Mouse (Mus musculus): ENCODE measurements around the gene Plcd1. TPM values are rescaled to one million over a fixed set of nuclear protein-coding genes. Genes with fewer than 3 reads are reported as not detected.

Gene Plcd1
- total RNA-seq (2014; fragmentation: Nextera tagmentation), result not detected in 2 replicates
- not detected in 2 replicates for total RNA-seq (2017)

DNA sequence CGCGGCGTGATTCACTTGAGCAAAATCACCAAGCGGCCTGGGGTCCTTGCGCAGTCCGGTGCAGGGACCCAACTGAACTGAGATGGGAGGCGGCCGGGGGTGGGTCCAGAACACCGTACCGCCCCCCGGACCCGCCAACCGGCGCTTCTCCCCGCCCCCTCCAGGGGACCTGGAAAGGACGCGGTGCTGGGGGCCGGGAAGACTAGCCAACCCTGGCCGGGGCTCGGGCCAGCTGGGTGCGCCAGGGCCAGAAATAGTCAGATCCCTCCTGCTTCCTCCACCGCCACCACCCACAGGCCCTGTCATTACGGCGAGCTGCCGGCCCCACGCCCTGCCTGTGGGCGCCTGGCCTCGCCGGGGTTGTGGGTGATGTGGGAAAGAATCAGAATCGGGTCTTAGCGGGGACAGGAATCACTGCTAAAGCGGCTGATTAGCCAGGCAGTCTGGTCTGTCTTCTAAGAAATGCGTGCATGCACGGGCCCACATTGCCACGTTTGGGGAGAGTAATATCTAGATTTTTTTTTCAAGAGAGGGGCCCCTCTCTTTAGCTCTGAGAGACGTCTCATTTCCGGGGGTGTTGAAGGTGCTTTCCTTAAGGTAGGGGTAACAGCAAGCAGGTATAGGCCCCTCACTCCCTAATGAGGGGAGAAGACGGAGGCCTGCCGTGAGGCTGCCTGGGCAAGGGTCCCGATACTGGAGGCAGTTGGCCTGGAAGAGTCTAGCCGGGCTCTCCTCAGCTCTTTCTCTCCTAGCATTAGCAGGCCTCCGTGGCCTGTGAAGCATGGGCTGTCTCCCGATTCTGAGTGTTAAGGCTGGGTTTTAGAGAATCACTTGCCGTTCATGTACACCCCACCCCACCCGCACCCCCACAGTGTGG is at the start of gene Plcd1:
TSS of gene Plcd1 (minus strand) at position 84 of the 877 bp plus-strand sequence.
- ATAC-seq (replicated peaks; ENCODE audit: low FRiP score, low TSS enrichment, poor library complexity, severe bottlenecking), result no peak; the same call in 1 of the 2 replicates

DNA sequence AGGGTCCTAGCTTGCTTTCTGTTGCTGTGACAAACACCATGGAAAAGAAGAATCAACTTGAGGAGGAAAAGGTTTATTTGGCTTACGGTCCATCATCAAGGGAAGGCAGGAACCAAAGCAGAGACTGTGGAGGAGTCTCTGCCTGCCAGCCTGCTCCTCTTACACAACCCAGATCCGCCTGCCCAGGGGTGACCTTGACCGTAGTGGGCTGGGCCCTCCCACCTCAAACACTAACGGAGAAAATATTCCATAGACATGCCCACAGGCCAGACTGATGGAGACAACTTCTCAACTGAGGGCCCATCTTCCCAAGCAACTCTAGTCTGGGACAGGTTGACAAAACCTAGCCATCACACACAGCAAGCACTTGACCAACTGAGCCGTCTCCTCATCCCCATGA is 48.8 kb upstream of the Plcd1 start:
- ATAC-seq (replicated peaks; ENCODE audit: low FRiP score, low TSS enrichment, poor library complexity, severe bottlenecking), result no peak

DNA sequence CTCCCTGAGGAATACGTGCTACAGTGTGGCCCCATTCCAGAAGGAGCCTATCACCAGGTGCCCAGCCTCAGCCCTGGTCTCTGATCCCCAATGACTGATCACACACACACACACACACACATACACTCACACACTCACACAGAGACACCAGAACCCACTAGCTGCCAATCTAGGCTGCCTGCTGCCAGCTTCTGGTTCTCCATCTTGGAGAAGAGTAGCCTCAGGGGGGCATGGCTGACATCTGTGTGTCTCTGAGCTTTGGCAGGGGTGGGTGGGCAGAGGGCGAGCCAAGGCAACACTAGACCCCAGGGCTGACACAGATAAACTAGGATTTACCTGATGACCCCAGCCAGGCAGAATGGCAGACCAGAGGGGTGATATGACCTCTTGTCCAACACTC is 45.5 kb upstream of the Plcd1 start:
- no peak for ATAC-seq (replicated peaks; ENCODE audit: low FRiP score, low TSS enrichment, poor library complexity, severe bottlenecking)

DNA sequence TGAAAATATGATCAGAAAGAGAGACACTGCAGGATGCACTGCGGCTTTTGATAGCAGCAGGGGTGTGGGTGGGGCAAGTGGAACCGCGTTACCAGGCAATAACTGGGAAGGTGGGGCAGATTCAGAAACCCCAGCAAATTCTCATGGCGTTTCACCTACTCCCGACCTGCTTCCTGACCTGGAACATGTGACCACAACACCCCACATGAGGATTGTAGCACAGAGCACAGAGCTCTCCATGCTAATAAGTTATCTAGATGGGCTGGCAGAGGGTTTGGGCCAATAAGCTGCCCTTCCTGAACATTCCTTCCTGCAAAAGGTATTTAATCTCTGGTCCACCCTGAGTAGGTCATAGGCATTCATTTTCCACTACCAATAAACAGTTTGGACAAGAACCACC is 37.4 kb upstream of the Plcd1 start:
- no peak for ATAC-seq (replicated peaks; ENCODE audit: low FRiP score, low TSS enrichment, poor library complexity, severe bottlenecking)

DNA sequence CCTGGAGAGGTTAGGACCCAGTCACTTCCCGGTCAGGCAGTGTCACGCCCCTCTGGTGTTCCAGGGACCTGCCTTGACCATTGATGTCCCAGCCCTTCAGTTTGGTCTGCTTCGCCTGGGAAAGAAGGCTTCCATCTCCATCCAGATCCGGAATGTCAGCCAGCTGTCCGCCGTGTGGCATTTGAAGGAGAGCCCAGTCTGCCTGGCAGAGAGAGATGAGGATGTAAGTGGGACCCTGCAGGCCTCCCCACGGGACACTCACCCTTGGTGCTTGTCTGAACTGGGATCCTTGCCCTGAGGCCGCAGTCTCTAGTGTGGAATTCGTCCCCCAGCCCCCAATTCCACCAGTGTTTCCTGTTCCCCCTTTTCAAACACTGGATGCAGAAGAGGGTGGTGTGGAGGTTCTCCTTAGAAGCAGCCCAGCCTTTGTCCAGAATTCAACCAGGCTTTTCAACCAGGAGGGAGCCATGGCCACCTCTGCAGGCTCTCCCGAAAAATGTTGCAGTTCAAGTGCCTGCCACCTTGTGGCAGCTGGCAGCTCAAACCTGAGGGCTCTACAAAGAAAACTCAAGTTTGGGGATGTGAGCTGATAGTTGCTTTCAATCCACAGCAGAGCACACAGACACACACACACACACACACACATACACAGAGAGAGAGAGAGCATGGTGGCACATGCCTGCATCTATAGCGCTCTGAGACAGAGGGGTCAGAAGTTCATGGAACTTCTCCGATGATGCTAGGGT is 35.3 kb upstream of the Plcd1 start:
- no peak for ATAC-seq (replicated peaks; ENCODE audit: low FRiP score, low TSS enrichment, poor library complexity, severe bottlenecking)

DNA sequence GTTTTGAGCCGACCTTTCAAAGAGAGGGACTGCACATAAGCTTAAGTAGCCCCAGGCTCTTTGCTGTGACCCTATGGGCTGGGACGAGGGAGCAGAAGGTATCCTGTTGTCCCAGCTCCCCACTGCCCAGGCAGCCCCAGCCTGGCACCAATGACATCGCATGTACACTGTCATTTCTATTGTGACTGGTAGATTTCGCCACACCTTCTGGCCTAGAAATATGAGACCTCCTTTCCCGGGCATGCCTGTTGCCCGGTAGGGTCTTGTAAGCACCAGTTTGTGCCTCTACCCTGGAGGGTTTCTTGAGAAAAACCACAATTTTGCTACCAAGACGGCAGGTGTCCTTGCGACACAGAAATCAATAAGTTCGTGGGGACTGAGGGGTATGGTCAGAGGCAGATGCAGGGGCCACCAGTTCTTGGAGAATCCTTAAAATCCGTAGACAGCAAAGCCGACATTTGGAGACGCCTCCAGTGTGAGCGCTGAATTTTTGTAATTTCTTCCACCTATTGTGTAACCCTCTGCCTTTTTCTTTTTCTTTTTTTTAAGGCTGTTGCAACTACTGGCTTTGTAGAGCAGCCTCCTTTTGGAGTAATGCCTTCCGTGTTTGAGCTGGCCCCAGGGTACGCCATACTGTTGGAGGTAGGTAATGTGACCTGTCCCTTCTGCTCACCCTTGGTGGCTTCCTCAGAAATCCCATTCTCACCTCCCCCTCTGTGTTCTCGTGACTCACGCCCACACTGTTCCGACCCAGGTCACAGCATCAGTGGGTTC is 29.5 kb upstream of the Plcd1 start:
- ATAC-seq (replicated peaks; ENCODE audit: low FRiP score, low TSS enrichment, poor library complexity, severe bottlenecking), result no peak

DNA sequence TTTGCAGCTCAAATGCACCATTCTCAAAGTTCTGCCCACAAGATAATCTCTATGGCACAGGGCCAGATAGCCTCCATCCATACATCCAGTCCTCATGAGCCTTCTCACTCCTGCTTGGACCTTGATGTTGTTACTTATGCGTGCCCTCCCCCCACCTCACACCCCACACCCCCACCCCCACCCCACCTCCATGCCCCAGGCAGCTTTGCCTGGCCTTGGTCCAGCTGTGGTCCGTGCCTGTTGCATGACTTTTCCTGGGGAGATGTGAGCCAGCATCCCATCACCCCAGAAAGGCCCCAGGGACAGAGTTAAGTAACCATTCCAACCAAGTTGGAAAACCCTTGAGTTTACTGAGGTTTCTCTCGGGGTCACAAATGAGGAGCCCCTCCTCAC is 26.9 kb upstream of the Plcd1 start:
- ATAC-seq (replicated peaks; ENCODE audit: low FRiP score, low TSS enrichment, poor library complexity, severe bottlenecking), result no peak

DNA sequence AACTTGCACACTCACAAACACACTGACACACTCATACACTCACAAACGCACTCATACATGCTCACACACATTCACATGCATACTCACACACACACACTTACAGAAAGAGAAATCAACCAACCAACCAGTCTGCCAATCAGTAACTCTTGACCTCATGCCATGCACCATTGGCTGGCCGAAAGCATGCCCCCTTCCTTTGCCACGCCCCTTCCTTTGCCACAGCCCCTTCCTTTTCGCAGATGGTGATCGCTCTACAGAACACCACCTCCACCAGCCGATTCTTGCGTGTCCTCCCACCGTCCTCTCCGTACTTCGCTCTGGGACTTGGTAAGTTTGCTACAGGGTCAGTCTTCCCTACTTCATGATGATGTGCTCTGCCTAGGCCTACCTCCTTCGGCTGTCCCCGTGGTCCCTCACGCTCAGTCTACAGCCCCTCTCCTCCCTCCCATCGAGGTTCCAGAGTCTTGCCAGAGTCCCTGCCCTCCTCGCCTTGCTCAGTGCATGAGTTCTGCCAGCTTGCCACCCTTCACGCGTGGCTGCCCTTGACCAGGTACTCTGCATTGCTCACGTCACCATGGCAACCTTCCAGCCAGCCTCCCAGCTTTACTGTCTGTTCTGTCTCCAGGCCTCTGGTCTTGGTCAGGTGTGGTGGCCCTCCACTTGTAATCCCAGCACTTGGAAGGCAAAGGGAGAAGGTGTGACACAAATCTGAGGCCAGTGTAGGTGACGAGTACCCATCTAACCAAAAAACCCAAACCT is 26.3 kb upstream of the Plcd1 start:
- ATAC-seq (replicated peaks; ENCODE audit: low FRiP score, low TSS enrichment, poor library complexity, severe bottlenecking), result no peak

DNA sequence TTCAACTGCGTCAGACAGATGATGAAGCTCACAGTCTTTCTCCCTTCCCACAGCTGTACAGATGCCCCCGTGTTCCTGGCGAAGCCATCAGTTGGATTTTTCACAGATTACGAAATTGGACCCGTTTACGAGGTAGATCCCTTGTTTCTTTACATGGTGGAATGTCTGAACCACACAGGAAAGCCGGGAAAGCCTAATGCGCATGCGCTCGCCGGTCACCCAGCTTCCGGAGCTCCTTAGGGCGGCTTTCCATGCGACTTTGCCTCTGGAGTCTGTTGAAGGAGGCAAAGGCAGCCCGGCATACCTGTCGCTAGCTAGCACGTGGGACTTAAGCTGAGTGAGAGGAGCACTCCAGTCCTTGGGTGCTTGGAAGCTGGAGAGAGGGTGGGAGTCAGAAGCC is 21.6 kb upstream of the Plcd1 start:
- ATAC-seq (replicated peaks; ENCODE audit: low FRiP score, low TSS enrichment, poor library complexity, severe bottlenecking), result no peak

DNA sequence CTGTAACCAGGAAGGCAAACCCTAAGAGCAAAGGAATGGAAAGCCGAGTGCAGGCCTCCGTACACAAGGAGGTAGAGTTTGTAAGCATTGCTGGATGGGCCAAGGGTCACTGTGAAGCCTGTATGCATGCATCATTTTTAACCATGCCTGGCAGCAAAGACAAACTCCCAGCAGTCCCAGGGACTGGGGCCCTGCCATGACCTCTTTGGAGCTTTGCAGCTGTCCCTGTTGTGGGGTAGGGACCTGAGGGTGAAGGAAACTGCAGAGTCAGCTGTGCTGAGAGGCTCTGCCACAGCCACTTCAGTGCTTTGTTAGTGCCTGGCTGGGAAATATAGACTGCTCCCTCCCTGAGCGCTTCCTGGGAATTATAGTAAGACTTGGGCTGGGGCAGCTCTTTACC is 17.3 kb upstream of the Plcd1 start:
- ATAC-seq (replicated peaks; ENCODE audit: low FRiP score, low TSS enrichment, poor library complexity, severe bottlenecking), result no peak

DNA sequence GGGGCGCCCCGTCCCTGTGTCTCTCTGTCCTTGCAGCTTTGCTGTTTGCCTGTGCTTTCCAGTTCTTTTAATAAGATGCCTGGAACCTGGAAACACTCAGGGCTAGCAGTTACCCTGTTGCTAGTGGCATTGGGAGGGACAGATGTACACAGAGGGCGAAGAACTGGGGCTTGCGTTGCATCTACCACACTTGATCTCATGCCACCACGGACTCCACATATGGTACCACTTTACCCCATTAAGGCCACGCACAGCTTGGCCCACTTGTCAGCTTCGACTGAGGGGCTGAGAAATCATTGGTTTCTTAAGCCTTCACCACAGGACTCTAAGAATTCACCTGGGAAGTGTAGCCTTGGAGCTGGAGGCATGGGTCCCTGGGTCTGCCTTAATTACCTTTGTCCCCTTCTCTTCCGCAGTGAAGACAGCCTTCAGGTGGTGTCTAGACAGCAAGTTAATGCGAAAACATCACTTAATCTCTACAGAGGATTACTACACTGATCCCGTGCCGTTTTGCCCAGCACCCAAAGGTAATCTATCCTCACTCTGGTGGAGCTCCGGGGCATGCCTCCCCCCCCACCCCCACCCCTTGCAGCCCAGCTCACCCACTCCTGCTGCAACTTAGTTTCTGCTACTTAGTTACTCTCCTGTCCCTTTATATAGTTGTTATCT is 16.5 kb upstream of the Plcd1 start:
- ATAC-seq (replicated peaks; ENCODE audit: low FRiP score, low TSS enrichment, poor library complexity, severe bottlenecking), result no peak

DNA sequence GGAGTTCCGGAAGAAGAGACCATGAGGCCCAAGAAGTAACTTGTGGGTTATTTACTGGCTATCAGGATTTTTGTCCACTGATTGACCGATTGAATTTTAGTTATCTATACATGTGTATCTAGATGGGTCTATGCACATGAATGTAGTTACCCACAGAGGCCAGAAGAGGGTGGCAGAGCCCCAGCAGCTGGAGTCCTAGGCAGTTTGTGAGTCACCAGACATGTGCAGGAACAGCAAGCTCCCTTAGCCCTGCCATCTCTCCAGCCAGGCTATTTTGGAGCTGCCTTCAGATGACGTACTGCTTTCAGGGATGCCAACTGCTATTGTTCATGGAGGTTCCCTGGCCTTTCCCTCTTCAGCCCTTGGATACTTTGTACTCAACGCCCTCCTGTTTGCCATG is 14.3 kb upstream of the Plcd1 start:
- peak; percentile 68; the same call in 1 of the 2 replicates for ATAC-seq (replicated peaks; ENCODE audit: low FRiP score, low TSS enrichment, poor library complexity, severe bottlenecking)

DNA sequence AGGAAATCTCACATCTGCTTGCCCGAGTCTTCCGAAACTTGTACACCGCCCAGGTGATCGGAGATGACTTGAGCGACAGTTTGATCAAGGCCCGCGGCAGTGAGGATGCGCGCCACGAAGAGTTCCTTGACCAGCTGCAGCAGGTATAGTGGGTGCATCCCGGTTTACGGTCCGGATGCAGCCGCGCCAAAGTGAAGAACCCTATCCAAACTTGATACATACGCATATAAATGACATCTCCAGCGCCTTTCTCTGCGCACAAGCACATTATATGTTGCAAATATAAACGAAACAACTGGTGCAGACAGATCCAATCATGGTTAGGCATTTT is 9.4 kb upstream of the Plcd1 start:
- ATAC-seq (replicated peaks; ENCODE audit: low FRiP score, low TSS enrichment, poor library complexity, severe bottlenecking), result no peak

DNA sequence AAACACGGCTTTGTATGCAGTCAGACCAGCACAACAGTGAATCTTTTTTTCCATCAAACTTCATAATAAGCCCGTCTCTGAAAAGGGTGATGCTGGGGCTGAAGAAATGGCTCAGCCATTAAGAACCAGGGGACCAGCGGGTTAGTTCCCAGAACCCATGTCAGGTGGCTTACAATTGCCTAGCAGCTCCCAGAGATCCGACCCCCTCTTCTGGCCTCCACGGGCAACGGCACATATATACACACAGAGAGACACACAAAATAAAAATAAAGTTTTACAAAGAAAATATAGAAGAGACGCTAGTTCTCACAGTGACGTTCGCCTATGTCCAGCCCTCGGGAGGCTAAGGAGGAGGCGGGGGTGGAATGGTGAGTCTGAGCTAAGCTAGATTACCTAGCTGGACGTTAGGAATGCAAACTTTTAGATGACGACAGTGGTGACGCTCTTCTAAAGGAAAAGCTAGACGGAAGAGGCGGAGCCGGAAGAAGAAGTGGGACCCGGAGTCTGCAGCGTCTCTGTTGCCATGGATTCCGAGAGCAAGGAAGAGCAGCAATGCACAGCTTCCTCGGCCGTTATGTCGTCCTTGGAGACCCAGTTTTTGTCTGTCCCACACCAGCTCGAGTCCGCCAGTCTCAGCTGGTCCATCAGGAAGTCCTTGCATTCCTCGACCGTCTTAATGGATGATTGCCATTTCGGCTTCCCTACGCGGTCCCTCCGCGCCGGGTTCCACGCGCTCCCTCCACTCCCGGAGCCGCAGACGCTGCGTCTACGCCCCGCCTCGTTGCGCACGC is 8.9 kb upstream of the Plcd1 start, which contains the start of gene Dlec1:
TSS of gene Dlec1 (plus strand) at position 487 of the 791 bp plus-strand sequence.
- ATAC-seq (replicated peaks; ENCODE audit: low FRiP score, low TSS enrichment, poor library complexity, severe bottlenecking), result peak; percentile 91

DNA sequence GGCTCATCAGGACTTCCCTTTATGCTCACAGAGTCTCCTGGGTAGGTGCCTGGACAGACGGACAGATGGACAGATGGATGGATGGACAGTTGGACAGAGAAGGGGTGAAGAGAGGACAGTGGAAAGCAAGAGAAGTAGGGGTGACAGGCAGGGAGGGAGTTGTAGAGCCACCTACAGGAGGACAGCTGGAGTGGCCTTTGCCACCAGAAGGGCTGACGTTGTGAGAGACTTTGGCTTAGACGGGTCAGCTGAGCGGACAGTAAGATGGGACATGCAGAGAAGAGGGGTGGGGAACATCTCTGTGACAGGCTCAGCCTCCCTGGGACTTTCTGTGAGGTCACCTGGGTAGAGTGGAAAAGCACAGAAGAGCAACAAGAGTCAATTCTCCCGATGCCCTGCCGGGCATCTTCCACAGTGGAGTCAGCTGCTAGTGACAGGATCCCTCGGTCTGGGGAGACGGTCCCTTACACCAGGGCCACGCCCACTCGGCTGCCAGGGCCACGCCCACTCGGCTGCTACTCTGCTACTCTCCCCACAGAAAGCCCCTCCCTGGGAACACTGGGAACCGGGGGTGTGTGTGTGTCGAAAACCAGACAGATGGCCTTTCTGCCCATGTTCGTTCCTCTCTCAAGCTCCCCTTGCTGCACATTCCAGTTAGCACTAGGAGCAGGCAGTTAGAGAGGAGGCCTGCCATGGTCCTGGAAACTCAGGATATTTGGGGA is 7.0 kb upstream of the Plcd1 start:
- peak; percentile 34; the same call in 1 of the 2 replicates for ATAC-seq (replicated peaks; ENCODE audit: low FRiP score, low TSS enrichment, poor library complexity, severe bottlenecking)

DNA sequence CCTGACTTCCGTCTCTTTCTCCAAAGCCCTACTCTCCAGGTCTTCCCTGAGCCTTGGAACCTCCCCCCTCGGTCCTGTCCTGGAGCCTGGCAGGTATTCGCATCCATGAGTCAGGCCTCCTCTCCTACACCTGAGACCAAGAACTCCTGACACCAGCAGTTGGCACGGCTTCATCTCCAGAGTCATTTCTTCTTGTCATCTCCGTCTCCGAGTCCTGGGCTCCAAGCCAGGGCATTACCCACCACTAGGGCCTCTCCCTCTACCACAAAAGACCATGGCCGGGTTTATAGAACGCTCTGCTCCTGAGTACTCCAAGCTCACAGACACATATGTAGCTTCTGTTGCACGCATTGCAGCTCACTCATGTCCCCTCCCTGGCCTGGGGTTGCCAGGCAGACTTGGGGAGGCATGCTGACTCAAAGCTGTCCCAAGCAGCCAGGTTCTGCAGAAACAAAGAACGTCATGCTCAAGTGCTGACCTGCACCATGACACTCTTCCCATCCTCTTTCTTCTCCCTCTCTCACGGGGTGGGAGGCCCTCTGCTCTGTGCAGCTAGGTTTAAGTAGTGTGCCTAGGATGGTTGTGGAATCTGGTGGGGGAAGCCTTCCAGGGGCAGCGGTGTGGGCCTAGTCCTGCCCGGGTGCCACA is 1.3 kb upstream of the Plcd1 start:
- no peak for ATAC-seq (replicated peaks; ENCODE audit: low FRiP score, low TSS enrichment, poor library complexity, severe bottlenecking)

Measured in megakaryocyte-erythroid progenitor cell, adult 5-6 weeks (primary cell).